Mouse (Mus musculus): ENCODE results near the gene Fam136a. TPM values are rescaled to one million over a fixed set of nuclear protein-coding genes. Genes with fewer than 3 reads are reported as not detected.

The Fam136a gene
- total and polyA plus RNA-seq, 3 experiments, result 152 to 339 (median 160) TPM

DNA sequence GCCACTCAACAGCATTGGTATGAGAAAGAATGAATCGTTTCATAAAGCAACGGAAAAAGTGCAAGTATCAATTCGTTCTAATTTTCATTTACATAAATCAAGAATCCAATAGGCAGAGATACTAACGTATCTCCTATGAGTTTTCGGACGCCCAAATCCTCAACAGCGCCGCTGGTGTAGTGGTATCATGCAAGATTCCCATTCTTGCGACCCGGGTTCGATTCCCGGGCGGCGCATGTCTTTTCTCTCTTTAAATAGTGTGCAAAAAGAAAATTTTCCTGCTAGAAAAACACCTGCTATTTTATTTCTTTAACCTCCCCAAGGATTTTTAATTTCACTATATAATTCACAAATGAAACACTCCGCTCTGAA is 38.3 kb downstream of the Fam136a start (continued):
- TF ChIP-seq POLR2AphosphoS2 (IDR thresholded peaks at IDR 0.05; ENCODE audit: low read depth, low read length) (no peak), USF1 (IDR thresholded peaks at IDR 0.05; ENCODE audit: low read depth, low read length) (no peak), E2F4 (IDR thresholded peaks at IDR 0.05; ENCODE audit: insufficient replicate concordance, low read depth, low read length) (peak; percentile 60; the same call in 1 of the 2 replicates), MAFK (IDR thresholded peaks at IDR 0.05; ENCODE audit: insufficient replicate concordance, low read length) (peak; percentile 96), ZC3H11A (IDR thresholded peaks at IDR 0.05; ENCODE audit: low read depth, low read length) (no peak), TBP (conservative IDR thresholded peaks at IDR 0.05; ENCODE audit: low read depth, low read length) (peak; percentile 100)

DNA sequence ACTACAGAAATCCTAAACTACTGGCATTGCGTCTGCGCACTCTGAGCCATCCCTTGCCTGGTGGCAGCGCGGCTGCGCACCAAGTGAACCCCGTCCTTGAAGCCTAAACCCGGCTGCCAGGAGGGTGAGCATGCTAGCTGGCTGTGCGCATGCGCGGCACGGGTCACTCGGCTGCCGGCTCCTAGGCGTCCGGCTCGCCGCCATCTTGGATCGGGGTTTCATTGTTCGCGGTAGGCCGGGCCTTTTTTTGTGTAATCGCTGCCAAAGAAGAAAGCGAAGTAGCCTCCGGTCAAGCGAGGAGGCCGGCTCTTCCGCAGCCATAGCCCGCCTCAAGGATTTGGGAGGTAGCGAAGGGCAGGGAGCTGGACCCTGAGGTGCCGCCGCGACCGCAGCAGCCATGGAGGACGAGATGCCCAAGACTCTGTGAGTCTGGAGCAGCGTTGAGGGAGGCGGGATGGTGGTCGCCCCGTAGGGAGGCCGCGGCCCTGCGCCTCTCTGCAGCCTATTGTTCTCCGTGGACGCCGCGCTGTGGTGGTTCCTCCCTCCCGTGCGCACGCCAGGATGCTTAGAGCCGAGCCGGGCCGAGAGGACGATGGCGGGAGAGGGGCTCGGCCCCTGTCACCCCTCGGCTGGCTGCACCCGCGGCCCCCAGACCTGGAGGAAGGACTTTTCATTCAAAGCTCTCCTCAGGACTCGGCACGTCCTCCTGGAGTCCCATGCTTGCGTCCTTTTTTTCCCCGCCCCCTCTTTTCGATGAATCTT is 38.8 kb downstream of the Fam136a start, which contains the start of gene Tia1:
Gene Tia1 (plus strand): TSS at position 120 of the 762 bp plus-strand sequence.
- H3K27ac ChIP-seq (ENCODE audit: insufficient read depth, low read depth), result peak within 1 kb of the TSS; percentile 97
- peaks cover 0 to 15% of the 10 kb centered on the region in 2 experiments for H3K36me3 ChIP-seq (replicated peaks in 1 of 2; ENCODE audit: control insufficient read depth in 1 of 2, insufficient read depth in 1 of 2, low read length in 1 of 2)
- peak within 1 kb of the TSS; percentile 93 for H3K4me2 ChIP-seq (ENCODE audit: insufficient read depth, low read depth, poor library complexity, severe bottlenecking)
- peaks cover 0 to 21% of the 10 kb centered on the region in 2 experiments; a peak in 2 of 4 replicates for H3K4me1 ChIP-seq (ENCODE audit: control insufficient read depth in 1 of 2, insufficient read depth in 2 of 2)
- H3K9me3 ChIP-seq (replicated peaks; ENCODE audit: low read length), result no peaks in the 10 kb centered on the region
- peak within 1 kb of the TSS; percentile 84 for H3K9ac ChIP-seq (ENCODE audit: insufficient read depth, low read depth)
- dilution Hi-C loops (cut with MboI; ENCODE audit: extremely low pct_ligation_motif_present, extremely low pct_unique_long_range_greater_than_20kb, low sequenced_read_pairs) (no loop called here), in situ Hi-C loops (cut with MboI; ENCODE audit: low pct_ligation_motif_present, low pct_unique_long_range_greater_than_20kb, low sequenced_read_pairs) (loop anchor here (5.0 kb wide), 1 partner anchor 37 kb away; the partner anchor contains the start of gene Fam136a)
- H3K4me3 ChIP-seq (replicated peaks in 1 of 3; ENCODE audit: low read depth in 2 of 3, low read length in 2 of 3, poor library complexity in 1 of 3), result peak within 1 kb of the TSS; percentile 93 to 96 (median 94)
- peaks cover 34% of the 10 kb centered on the region for H3K79me2 ChIP-seq (replicated peaks; ENCODE audit: control insufficient read depth, extremely low read depth, insufficient read depth, poor library complexity, severe bottlenecking)
- peak; percentile 89; the same call in 1 of the 2 replicates for TF ChIP-seq UBTF (IDR thresholded peaks at IDR 0.05; ENCODE audit: low read depth, low read length)
- peak; percentile 95 for TF ChIP-seq BHLHE40 (IDR thresholded peaks at IDR 0.05; ENCODE audit: low read depth, low read length)
- TF ChIP-seq POLR2A (IDR thresholded peaks at IDR 0.05; ENCODE audit: low read depth, low read length), result peak; percentile 81
- no peak for TF ChIP-seq MEF2A (IDR thresholded peaks at IDR 0.05; ENCODE audit: borderline replicate concordance, low read depth, low read length)
- TF ChIP-seq HCFC1 (IDR thresholded peaks at IDR 0.05; ENCODE audit: low read depth, low read length), result peak; percentile 63; the same call in 1 of the 2 replicates
- TF ChIP-seq RCOR1 (conservative IDR thresholded peaks at IDR 0.05; ENCODE audit: low read depth, low read length), result no peak
- TF ChIP-seq NELFE (IDR thresholded peaks at IDR 0.05; ENCODE audit: low read depth, low read length), result peak; percentile 82
- 0 out of 2 replicates have a peak, but pooled peaks have one; percentile 56 for TF ChIP-seq TCF12 (IDR thresholded peaks at IDR 0.05; ENCODE audit: low read depth, low read length)
- peak; percentile 61; the same call in 1 of the 2 replicates for TF ChIP-seq MYC (IDR thresholded peaks at IDR 0.05; ENCODE audit: low read depth, low read length)
- peak; percentile 96 for TF ChIP-seq NRF1 (IDR thresholded peaks at IDR 0.05; ENCODE audit: low read depth, low read length)
- peak; percentile 97 for DNase-seq (ENCODE audit: extremely low read depth)
- H3K27me3 ChIP-seq (replicated peaks), result peaks cover 5% of the 10 kb centered on the region

Data from CH12.LX (cell line).